In genomic region chr6:3993492-3993891, GRCm38 (mm10) we compare ENCODE assay signal across 25 mouse cellular contexts. TPM values are rescaled to one million over a fixed set of nuclear protein-coding genes. Genes with fewer than 3 reads are reported as not detected.
DNase-seq lines count a peak whose midpoint lies in the region; ATAC-seq and TF ChIP-seq lines count a peak whose summit lies in the region.
"Had no signal": no experiment of that assay in that cellular context is flagged by ENCODE, and none has a peak within 500 bp of the region (broad histone marks: within the 10 kb centered on the region; RNA-seq: fewer than 3 reads in every experiment).

Gngt1 (plus strand) TSS chr6:3993792.

- 84% methylated on average over 6 of the region's 6 CpGs for WGBS in embryonic facial prominence, embryonic 14.5 days
- WGBS in embryonic facial prominence, embryonic 10.5 days = 93% methylated on average over 6 of the region's 6 CpGs
- WGBS in liver, adult 2 months = 87% methylated on average over 6 of the region's 6 CpGs
- 86% methylated on average over 6 of the region's 6 CpGs for WGBS in liver, embryonic 11.5 days

- no peak within 1 kb of the TSS for H3K4me2 ChIP-seq in embryonic facial prominence, embryonic 14.5 days (ENCODE audit: low read depth, low read length)
- no peak within 1 kb of the TSS for H3K4me2 ChIP-seq in liver, embryonic 11.5 days

- H3K4me3 ChIP-seq in embryonic facial prominence, embryonic 14.5 days (ENCODE audit: low read depth, low read length) = no peak within 1 kb of the TSS
- no peak within 1 kb of the TSS for H3K4me3 ChIP-seq in embryonic facial prominence, embryonic 10.5 days
- no peak within 1 kb of the TSS for H3K4me3 ChIP-seq in liver, adult 2 months (ENCODE audit: insufficient read depth, low read depth, low read length)
- no peak within 1 kb of the TSS for H3K4me3 ChIP-seq in liver, embryonic 11.5 days (ENCODE audit: low read depth, low read length)

- no peaks in the 10 kb centered on the region for H3K4me1 ChIP-seq in embryonic facial prominence, embryonic 14.5 days (ENCODE audit: control insufficient read depth, insufficient read depth, low read length)
- H3K4me1 ChIP-seq in embryonic facial prominence, embryonic 10.5 days = no peaks in the 10 kb centered on the region
- H3K4me1 ChIP-seq in liver, adult 2 months (ENCODE audit: control insufficient read depth, insufficient read depth, low read length) = no peaks in the 10 kb centered on the region; the same call in 1 of the 2 replicates
- H3K4me1 ChIP-seq in liver, embryonic 11.5 days (replicated peaks; ENCODE audit: control insufficient read depth, insufficient read depth, low read length) = no peaks in the 10 kb centered on the region

- ATAC-seq in embryonic facial prominence, embryonic 14.5 days (ENCODE audit: low read depth) = no peak
- ATAC-seq in liver, embryonic 11.5 days (replicated peaks; ENCODE audit: low FRiP score) = no peak
- ATAC-seq: activated CD4-positive, CD25-positive, alpha-beta regulatory T cell, adult 4 months; CD4-positive, CD25-positive, alpha-beta regulatory T cell, adult 4 months; Patski had no signal

- no peak within 1 kb of the TSS for H3K27ac ChIP-seq in embryonic facial prominence, embryonic 14.5 days (replicated peaks; ENCODE audit: low read depth, low read length)
- no peak within 1 kb of the TSS for H3K27ac ChIP-seq in embryonic facial prominence, embryonic 10.5 days (replicated peaks)
- H3K27ac ChIP-seq in liver, adult 2 months (replicated peaks; ENCODE audit: insufficient read depth, low read depth, low read length) = no peak within 1 kb of the TSS
- no peak within 1 kb of the TSS for H3K27ac ChIP-seq in liver, embryonic 11.5 days (ENCODE audit: low read depth, low read length)

- no peaks in the 10 kb centered on the region for H3K79me2 ChIP-seq in liver, adult 2 months (ENCODE audit: control insufficient read depth, insufficient read depth, low read length)

- no peak for TF ChIP-seq CTCF in liver, adult 2 months (IDR thresholded peaks at IDR 0.05; ENCODE audit: low read depth, low read length)

- no peaks in the 10 kb centered on the region for H3K9me3 ChIP-seq in embryonic facial prominence, embryonic 14.5 days (ENCODE audit: control insufficient read depth, low read length)
- H3K9me3 ChIP-seq in embryonic facial prominence, embryonic 10.5 days = no peaks in the 10 kb centered on the region
- H3K9me3 ChIP-seq in liver, embryonic 11.5 days (ENCODE audit: control insufficient read depth, low read length) = no peaks in the 10 kb centered on the region
- H3K9me3 ChIP-seq: G1E had no signal

- no peaks in the 10 kb centered on the region for H3K36me3 ChIP-seq in embryonic facial prominence, embryonic 14.5 days (ENCODE audit: control insufficient read depth, insufficient read depth, low read length)
- H3K36me3 ChIP-seq in embryonic facial prominence, embryonic 10.5 days (replicated peaks) = no peaks in the 10 kb centered on the region
- H3K36me3 ChIP-seq in liver, adult 2 months (ENCODE audit: control insufficient read depth, insufficient read depth, low read length) = no peaks in the 10 kb centered on the region
- H3K36me3 ChIP-seq in liver, embryonic 11.5 days (ENCODE audit: control insufficient read depth, insufficient read depth, low read length) = no peaks in the 10 kb centered on the region
- H3K36me3 ChIP-seq: G1E had no signal

- no peak within 1 kb of the TSS for H3K9ac ChIP-seq in embryonic facial prominence, embryonic 14.5 days (ENCODE audit: low read depth, low read length)
- H3K9ac ChIP-seq in liver, adult 2 months (ENCODE audit: low read depth, low read length) = no peak within 1 kb of the TSS
- H3K9ac ChIP-seq in liver, embryonic 11.5 days (ENCODE audit: low read depth, low read length) = no peak within 1 kb of the TSS

- TF ChIP-seq POLR2A in liver, adult 2 months (IDR thresholded peaks at IDR 0.05; ENCODE audit: extremely low read depth, insufficient read depth, low read length) = no peak

- H3K27me3 ChIP-seq in embryonic facial prominence, embryonic 14.5 days (replicated peaks; ENCODE audit: control insufficient read depth, insufficient read depth, low read length) = no peaks in the 10 kb centered on the region
- H3K27me3 ChIP-seq in embryonic facial prominence, embryonic 10.5 days (replicated peaks; ENCODE audit: low read depth, poor library complexity, severe bottlenecking) = no peaks in the 10 kb centered on the region
- no peaks in the 10 kb centered on the region for H3K27me3 ChIP-seq in liver, adult 2 months (ENCODE audit: control insufficient read depth, insufficient read depth, low read length)
- H3K27me3 ChIP-seq in liver, embryonic 11.5 days (replicated peaks; ENCODE audit: control insufficient read depth, insufficient read depth, low read length) = no peaks in the 10 kb centered on the region
- H3K27me3 ChIP-seq: CH12.LX had no signal

- peak; percentile 26 for DNase-seq in embryonic facial prominence, embryonic 14.5 days (ENCODE audit: low spot score)
- DNase-seq in embryonic facial prominence, embryonic 10.5 days (ENCODE audit: low spot score) = no peak
- peak; percentile 51 for DNase-seq in liver, adult 2 months (ENCODE audit: extremely low read depth, low read depth, low spot score)
- no peak for DNase-seq in liver, embryonic 11.5 days (ENCODE audit: low spot score)
- DNase-seq: adrenal gland, adult 2 months; adrenal gland, adult 8-10 months; adrenal gland, postnatal 10 days; adrenal gland, postnatal 14 days; adrenal gland, postnatal 25 days; adrenal gland, postnatal 36 days; B cell, adult 2 months; cerebellum, adult 11 months; cerebellum, adult 11-12 months; cerebellum, adult 18-20 months had no signal

RNA-seq across cellular contexts. Expression of gene Gngt1, which starts in this region (rescaled TPM):
- 0.24 TPM in 1 of 2 replicates, not detected in the other for polyA plus RNA-seq in embryonic facial prominence, embryonic 14.5 days (2014; fragmentation: Nextera tagmentation; extraction: Ambion mirVana)
- not detected in 2 replicates for polyA plus RNA-seq in embryonic facial prominence, embryonic 10.5 days (2016; fragmentation: Nextera tagmentation; extraction: Ambion mirVana)
- 0.20 and 0.55 TPM in 2 replicates for total RNA-seq in liver, adult 2 months (2014; rRNA removed)
- not detected in 2 replicates for polyA plus RNA-seq in liver, adult 2 months (2012; rRNA removed)
- polyA plus RNA-seq in liver, embryonic 11.5 days (2014; fragmentation: Nextera tagmentation; extraction: Ambion mirVana) = not detected in 2 replicates
- total RNA-seq: adrenal gland, adult 18-20 months; adrenal gland, adult 2 months; adrenal gland, adult 8-10 months; adrenal gland, postnatal 10 days; adrenal gland, postnatal 14 days; adrenal gland, postnatal 25 days; adrenal gland, postnatal 36 days; adrenal gland, postnatal 4 days; CH12.LX; ES-E14; MEL had no signal
- polyA plus RNA-seq: activated CD4-positive, CD25-positive, alpha-beta regulatory T cell, adult 4 months; adrenal gland, adult 2 months; brain, embryonic 14.5 days; C2C12; CD4-positive, CD25-positive, alpha-beta regulatory T cell, adult 4 months; G1E had no signal

Comparison
In these comparisons a context has a peak if more than half of its experiments do, and no peak if none do; other contexts are left out.
1. Peak in DNase-seq in embryonic facial prominence, embryonic 14.5 days; RNA of the gene not detected or under 1 TPM.
2. Peak in DNase-seq in liver, adult 2 months; RNA of the gene not detected or under 1 TPM.